Mouse (Mus musculus): ENCODE measurements around the gene Slc29a2.

- peak; percentile 59; the same call in 1 of the 2 replicates for TF ChIP-seq POLR2A (IDR thresholded peaks at IDR 0.05; ENCODE audit: low read depth, low read length)
- peak; percentile 96 for TF ChIP-seq CTCF (IDR thresholded peaks at IDR 0.05; ENCODE audit: borderline replicate concordance, insufficient read depth, low read length)
Observed at GRCm38 (mm10) chr19:5001666-5002406, 21.8 kb upstream of the Slc29a2 start.
